Mouse (Mus musculus) midbrain, embryonic 13.5 days (tissue): ENCODE results near the gene Adcy9. TPM values are rescaled to one million over a fixed set of nuclear protein-coding genes. Genes with fewer than 3 reads are reported as not detected.
A peak's percentile ranks its signal among the peaks of the same experiment; 100 is the strongest.

Experiments
- ATAC-seq: fragments of 200-750 bp; cut with Nextera tagmentation; 2 replicates; pipeline ENCODE4 v1.8.0; 2017; ENCODE audit warnings: mild to moderate bottlenecking, moderate TSS enrichment, moderate library complexity
- H3K27ac ChIP-seq: fragments of 300-500 bp; sonication (generic); 2 replicates; pipeline ENCODE4 v1.5.1; 2015; ENCODE audit warnings: inconsistent platforms, mild to moderate bottlenecking, moderate library complexity
- H3K27me3 ChIP-seq: fragments of 300-500 bp; sonication (generic); 2 replicates; pipeline ENCODE4 v1.6.1; 2015; ENCODE audit warnings: mild to moderate bottlenecking, inconsistent platforms
- H3K36me3 ChIP-seq: fragments of 300-500 bp; sonication (generic); 2 replicates; pipeline ENCODE4 v1.6.1; 2015; ENCODE audit warnings: mild to moderate bottlenecking, inconsistent platforms
- H3K4me1 ChIP-seq: fragments of 300-500 bp; sonication (generic); replicated peaks from 2 replicates; pipeline ENCODE4 v1.6.1; 2015; ENCODE audit warnings: inconsistent platforms
- H3K4me2 ChIP-seq: fragments of 300-500 bp; sonication (generic); replicated peaks from 2 replicates; pipeline ENCODE4 v1.6.1; 2015; ENCODE audit warnings: moderate library complexity, mild to moderate bottlenecking, inconsistent platforms
- H3K4me3 ChIP-seq: fragments of 300-500 bp; sonication (generic); replicated peaks from 2 replicates; pipeline ENCODE4 v1.5.1; 2015; ENCODE audit warnings: mild to moderate bottlenecking, inconsistent platforms
- H3K9ac ChIP-seq: fragments of 300-500 bp; sonication (generic); replicated peaks from 2 replicates; pipeline ENCODE4 v1.6.1; 2015; ENCODE audit warnings: mild to moderate bottlenecking, inconsistent platforms
- H3K9me3 ChIP-seq: fragments of 300-500 bp; sonication (generic); 2 replicates; pipeline ENCODE4 v1.6.1; 2016; ENCODE audit warnings: mild to moderate bottlenecking, inconsistent platforms
- WGBS: fragments of 180-500 bp; shearing (Covaris S2); methylation state at CpG from one replicate; pipeline ENCODE4 v1.1.7; 2015; 5-methylcytosine and 5-hydroxymethylcytosine counted together
- polyA plus RNA-seq: library from polyadenylated mRNA; unstranded; fragments of >200 nt; fragmentation: Nextera tagmentation; extraction: Ambion mirVana; gene quantifications from 2 replicates; pipeline ENCODE4 v1.2.1, GENCODE M21; 2015

Adcy9 gene
- polyA plus RNA-seq, 1 experiment from 2014 or later, result 2.8 TPM

DNA sequence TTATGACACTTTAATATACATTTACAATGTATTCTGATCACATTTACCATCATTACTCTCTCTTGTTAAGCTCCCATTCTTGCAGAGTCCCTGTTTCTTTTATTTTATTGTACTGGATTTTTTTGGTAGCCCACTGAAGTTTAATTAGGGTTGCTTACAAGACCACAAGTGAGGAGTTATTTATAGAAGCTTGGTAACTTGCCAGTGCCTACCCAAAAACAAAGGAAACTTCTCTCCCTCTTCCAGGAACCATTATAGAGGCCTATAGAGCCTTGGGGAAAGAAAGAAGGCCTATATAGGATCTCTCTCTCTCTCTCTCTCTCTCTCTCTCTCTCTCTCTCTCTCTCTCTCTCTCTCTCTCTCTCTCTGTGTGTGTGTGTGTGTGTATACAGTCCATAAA, 93.2 kb downstream of the Adcy9 start:
- Histone ChIP-seq H3K36me3 (no peaks in the 10 kb centered on the region), H3K4me2 (no peak overlapping the region), H3K9ac (no peak overlapping the region), H3K9me3 (no peaks in the 10 kb centered on the region), H3K4me3 (no peak overlapping the region), H3K27me3 (no peaks in the 10 kb centered on the region), H3K27ac (no peak overlapping the region), H3K4me1 (0 out of 2 replicates have a peak, but pooled peaks cover 4% of the 10 kb centered on the region)
- ATAC-seq, result no peak

DNA sequence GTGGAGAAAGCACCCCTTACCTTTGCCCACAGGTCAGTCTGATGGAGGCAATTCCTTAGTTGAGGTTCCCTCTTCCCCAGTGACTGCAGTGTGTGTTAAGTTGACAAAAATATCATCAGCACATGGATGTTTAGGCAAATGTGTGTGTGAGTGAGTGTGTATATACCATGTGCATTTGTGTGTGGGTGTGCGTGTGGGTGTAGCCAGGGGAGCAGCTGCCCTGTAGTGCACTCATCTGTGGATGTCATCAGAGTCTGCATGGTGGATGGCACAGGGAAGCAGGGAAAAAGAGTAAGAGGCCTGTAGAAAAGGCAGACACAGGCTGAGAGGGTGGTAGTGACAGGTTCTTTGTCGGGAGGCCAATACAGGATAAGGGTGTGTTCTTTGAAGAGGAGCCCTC, 94.5 kb downstream of the Adcy9 start:
- Histone ChIP-seq H3K4me3 (no peak overlapping the region), H3K27me3 (no peaks in the 10 kb centered on the region), H3K27ac (no peak overlapping the region), H3K9me3 (no peaks in the 10 kb centered on the region), H3K9ac (no peak overlapping the region), H3K36me3 (no peaks in the 10 kb centered on the region), H3K4me1 (0 out of 2 replicates have a peak, but pooled peaks cover 4% of the 10 kb centered on the region), H3K4me2 (no peak overlapping the region)
- 86% methylated on average over 2 of the region's 2 CpGs for WGBS
- no peak for ATAC-seq

DNA sequence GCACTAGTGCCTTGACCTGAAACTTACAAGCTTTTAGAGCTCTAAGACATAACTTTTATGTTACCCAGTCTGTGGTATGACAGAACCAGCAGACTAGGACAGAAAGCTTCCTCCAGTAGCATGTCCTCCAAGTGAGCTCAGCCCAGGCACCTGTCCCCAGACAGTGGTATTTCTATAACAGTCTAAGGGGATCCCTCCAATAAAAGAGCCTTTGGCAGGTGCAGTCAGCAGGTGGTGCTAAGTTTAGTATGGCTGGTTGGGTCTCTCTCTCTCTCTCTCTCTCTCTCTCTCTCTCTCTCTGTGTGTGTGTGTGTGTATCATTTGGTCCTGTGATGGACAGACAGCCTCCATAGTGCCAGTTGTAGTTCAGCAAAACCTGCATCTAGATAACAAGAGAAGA, 95.3 kb downstream of the Adcy9 start:
- H3K9me3 ChIP-seq, result no peaks in the 10 kb centered on the region
- H3K4me2 ChIP-seq, result no peak overlapping the region
- no peaks in the 10 kb centered on the region for H3K27me3 ChIP-seq
- H3K4me1 ChIP-seq, result 0 out of 2 replicates have a peak, but pooled peaks cover 4% of the 10 kb centered on the region
- no peak for ATAC-seq
- no peaks in the 10 kb centered on the region for H3K36me3 ChIP-seq
- no peak overlapping the region for H3K27ac ChIP-seq
- no peak overlapping the region for H3K4me3 ChIP-seq
- H3K9ac ChIP-seq, result no peak overlapping the region

DNA sequence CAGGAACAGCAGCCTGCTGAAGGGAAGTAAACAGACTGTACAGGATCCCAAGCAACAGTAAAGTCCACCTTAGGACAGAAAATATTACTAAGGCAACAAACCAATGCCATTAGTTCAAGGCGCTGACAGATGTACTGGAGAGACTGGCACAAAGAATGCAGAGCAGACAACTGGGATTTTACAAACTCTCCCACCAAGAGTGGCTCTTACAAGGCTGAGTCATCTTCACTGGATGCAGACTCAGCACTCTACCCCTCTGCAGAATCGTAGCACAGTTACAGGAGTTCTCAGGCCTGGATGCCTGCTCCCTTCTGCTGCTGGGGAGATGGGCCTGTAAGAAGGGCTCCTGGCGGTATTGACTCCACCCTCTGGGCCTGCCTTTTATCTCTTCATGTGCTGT, 99.4 kb downstream of the Adcy9 start:
- 66% methylated on average over 3 of the region's 3 CpGs for WGBS
- Histone ChIP-seq H3K9me3 (no peaks in the 10 kb centered on the region), H3K4me3 (no peak overlapping the region), H3K9ac (no peak overlapping the region), H3K36me3 (no peaks in the 10 kb centered on the region), H3K4me1 (peaks cover 9% of the 10 kb centered on the region), H3K27me3 (no peaks in the 10 kb centered on the region), H3K4me2 (no peak overlapping the region), H3K27ac (no peak overlapping the region)
- ATAC-seq, result no peak

DNA sequence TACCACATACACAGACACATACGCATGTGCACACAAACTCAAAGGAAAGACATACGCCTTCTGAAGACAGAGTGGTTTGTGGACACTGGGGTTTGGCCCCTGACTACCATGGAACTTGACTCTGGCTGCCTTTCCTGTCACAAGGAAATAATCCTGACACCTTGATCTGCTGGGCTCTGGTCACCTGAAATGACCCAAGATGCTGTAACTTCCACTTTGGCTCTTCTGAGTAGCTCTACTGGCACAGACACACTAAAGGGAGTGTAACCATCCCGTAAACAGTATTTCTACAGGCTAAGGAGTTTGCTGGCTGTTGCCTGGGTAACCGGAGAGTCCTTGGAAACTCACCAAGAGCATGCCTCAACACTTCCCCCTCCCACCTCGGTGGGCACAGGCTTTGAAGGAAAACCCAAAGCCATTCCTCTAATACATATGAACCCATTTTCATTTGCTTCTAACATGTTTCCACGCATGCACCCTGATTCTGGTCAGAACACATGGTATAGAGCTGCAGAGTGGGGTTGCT, 102.2 kb downstream of the Adcy9 start:
- Histone ChIP-seq H3K4me2 (no peak overlapping the region), H3K27ac (no peak overlapping the region), H3K4me1 (peaks cover 9% of the 10 kb centered on the region), H3K9me3 (no peaks in the 10 kb centered on the region), H3K36me3 (no peaks in the 10 kb centered on the region), H3K27me3 (no peaks in the 10 kb centered on the region), H3K4me3 (no peak overlapping the region), H3K9ac (no peak overlapping the region)
- 67% methylated on average over 6 of the region's 6 CpGs for WGBS
- ATAC-seq, result 0 out of 2 replicates have a peak, but pooled peaks have one; percentile 45

DNA sequence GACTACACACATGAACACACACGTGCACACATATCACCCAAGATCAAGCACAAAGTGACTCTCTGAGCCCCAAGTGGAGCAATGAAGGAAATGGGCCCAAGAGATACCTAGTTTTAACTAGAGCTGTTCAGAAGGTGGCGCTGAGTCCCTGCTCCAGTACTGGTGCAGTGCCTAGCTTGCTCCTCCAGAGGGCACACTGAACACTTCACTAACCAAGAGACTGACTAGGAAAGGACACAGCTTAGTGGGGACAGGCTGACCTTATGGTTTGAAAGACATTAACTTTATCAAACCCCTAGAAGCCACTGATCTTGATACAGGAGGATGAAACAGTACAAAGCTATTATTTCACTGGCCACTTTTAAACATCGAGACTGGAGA, 104.2 kb downstream of the Adcy9 start:
- H3K27me3 ChIP-seq, result no peaks in the 10 kb centered on the region
- no peaks in the 10 kb centered on the region for H3K9me3 ChIP-seq
- no peak overlapping the region for H3K4me3 ChIP-seq
- 39% methylated on average over 3 of the region's 3 CpGs for WGBS
- H3K4me2 ChIP-seq, result no peak overlapping the region
- peaks cover 9% of the 10 kb centered on the region for H3K4me1 ChIP-seq
- peak; percentile 67 for ATAC-seq
- no peak overlapping the region for H3K27ac ChIP-seq
- no peaks in the 10 kb centered on the region for H3K36me3 ChIP-seq
- no peak overlapping the region for H3K9ac ChIP-seq

DNA sequence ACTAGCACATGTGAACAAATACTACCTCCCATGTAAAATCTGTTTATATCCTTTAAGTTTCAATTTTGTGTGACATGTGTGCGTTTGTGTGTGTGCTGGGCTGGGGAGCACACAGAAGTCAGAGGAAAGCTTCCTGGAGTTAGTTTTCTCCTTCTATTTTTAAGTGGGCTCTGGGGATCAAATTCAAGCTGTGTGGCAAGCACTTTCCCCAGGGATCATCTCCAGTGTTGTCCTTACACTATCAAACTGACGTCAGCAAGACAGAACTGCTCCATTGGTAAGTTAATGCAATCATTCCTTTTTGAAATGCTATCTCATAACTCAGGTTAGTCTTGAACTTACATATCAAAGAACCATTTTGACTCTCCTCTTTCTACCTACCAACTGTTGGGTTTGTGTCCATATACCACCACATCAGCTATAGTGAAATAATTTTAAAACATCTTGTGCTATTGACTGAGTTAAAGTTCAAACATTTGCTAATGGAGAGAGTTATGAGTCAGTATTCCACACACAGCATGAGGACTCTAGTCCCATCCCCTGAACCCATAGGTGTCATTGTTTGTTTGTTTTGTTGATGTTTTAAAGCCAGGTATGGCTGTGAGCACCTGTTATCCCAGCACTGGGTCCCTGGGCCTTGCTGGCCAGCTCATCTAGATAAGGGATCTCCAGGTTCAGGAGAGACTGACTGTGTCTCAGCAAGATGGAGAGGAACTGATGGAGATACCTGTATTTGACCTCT, 104.8 kb downstream of the Adcy9 start:
- no peak overlapping the region for H3K9ac ChIP-seq
- H3K27ac ChIP-seq, result no peak overlapping the region
- no peak overlapping the region for H3K4me3 ChIP-seq
- peaks cover 9% of the 10 kb centered on the region for H3K4me1 ChIP-seq
- H3K27me3 ChIP-seq, result no peaks in the 10 kb centered on the region
- no peaks in the 10 kb centered on the region for H3K9me3 ChIP-seq
- ATAC-seq, result peak; percentile 60
- WGBS, result 82% methylated on average over 2 of the region's 2 CpGs
- no peak overlapping the region for H3K4me2 ChIP-seq
- no peaks in the 10 kb centered on the region for H3K36me3 ChIP-seq

DNA sequence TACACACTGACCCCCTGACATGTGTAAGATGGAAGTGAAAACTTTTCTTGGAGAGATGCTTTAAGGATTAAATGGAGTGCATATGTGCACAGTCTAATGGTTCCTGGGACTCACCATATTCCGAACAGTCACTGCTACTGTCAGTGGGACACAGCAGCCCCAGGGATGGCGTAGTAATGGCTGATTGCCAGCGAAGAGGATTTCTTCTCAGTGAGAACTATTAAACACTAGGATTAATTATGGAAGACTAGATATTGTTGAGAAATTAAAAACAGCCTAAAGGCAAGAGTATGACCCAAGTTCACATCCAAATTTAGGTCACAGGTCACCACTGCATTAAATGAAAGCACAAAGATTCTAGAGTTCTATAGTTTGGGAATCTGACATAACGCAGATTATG, 105.4 kb downstream of the Adcy9 start:
- Histone ChIP-seq H3K36me3 (no peaks in the 10 kb centered on the region), H3K4me3 (no peak overlapping the region), H3K9ac (no peak overlapping the region), H3K27me3 (no peaks in the 10 kb centered on the region), H3K27ac (no peak overlapping the region), H3K4me2 (no peak overlapping the region), H3K4me1 (peaks cover 9% of the 10 kb centered on the region), H3K9me3 (no peaks in the 10 kb centered on the region)
- ATAC-seq, result no peak
- WGBS, result 89% methylated on average over 4 of the region's 4 CpGs

DNA sequence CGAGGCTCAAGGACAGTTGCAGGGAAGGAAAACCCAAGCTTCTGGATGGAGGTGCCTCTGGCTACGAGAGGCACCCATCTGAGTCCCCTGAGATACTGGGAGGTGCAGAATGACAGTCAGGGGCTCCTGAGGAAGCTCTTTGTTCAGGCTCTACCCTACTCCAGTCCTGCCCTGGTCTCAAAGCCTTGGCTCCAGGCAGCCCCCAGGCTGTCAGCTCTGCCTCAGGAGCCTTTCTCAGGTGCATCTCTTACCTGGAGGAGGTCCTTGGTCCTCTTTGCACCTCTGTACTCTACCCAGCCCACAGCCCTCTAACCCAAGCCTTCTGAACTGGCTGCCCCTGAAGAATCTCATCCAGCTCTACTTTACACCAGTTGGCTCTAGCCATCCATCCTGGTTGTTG, 108.3 kb downstream of the Adcy9 start:
- H3K9ac ChIP-seq, result no peak overlapping the region
- H3K27me3 ChIP-seq, result no peaks in the 10 kb centered on the region
- H3K27ac ChIP-seq, result no peak overlapping the region
- H3K9me3 ChIP-seq, result no peaks in the 10 kb centered on the region
- no peak overlapping the region for H3K4me2 ChIP-seq
- H3K36me3 ChIP-seq, result 0 out of 2 replicates have a peak, but pooled peaks cover under 1% of the 10 kb centered on the region
- WGBS, result 70% methylated on average over 2 of the region's 2 CpGs
- no peak for ATAC-seq
- no peak overlapping the region for H3K4me3 ChIP-seq
- no peaks in the 10 kb centered on the region for H3K4me1 ChIP-seq

GRCm38 (mm10) chr16:4311608-4312007, 108.7 kb downstream of the Adcy9 start:
- Histone ChIP-seq H3K36me3 (0 out of 2 replicates have a peak, but pooled peaks cover 4% of the 10 kb centered on the region), H3K9me3 (no peaks in the 10 kb centered on the region), H3K4me3 (no peak overlapping the region), H3K9ac (no peak overlapping the region), H3K4me2 (no peak overlapping the region), H3K4me1 (no peaks in the 10 kb centered on the region), H3K27me3 (no peaks in the 10 kb centered on the region), H3K27ac (no peak overlapping the region)
- no peak for ATAC-seq
- WGBS, result 48% methylated on average over 2 of the region's 2 CpGs

DNA sequence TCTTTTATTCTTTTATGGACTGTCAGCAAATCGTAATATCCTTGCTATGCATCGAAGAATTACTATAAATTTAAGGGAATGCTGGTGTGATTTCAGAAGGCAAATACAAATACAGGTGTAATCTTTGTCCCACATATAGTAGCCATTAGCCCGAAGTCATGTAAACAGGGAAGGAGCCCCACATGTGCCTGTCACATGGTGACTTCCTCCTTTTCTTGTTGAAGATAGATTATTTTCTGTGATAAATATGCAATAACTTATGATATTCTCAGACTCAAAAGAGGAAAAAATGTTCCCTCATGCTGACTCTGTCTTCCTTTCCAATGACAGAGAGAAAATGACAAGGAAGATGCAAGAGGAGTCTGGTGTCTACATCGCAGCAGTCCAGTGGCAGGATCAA, 112.5 kb downstream of the Adcy9 start:
- WGBS, result 89% methylated on average over 4 of the region's 4 CpGs
- Histone ChIP-seq H3K9ac (no peak overlapping the region), H3K4me2 (no peak overlapping the region), H3K27me3 (no peaks in the 10 kb centered on the region), H3K4me3 (no peak overlapping the region), H3K4me1 (no peaks in the 10 kb centered on the region), H3K27ac (no peak overlapping the region), H3K9me3 (no peaks in the 10 kb centered on the region), H3K36me3 (peaks cover 4% of the 10 kb centered on the region; the same call in 1 of the 2 replicates)
- ATAC-seq, result no peak

GRCm38 (mm10) chr16:4304176-4304922, 115.9 kb downstream of the Adcy9 start:
- peak; percentile 45; the same call in 1 of the 2 replicates for ATAC-seq
- 72% methylated on average over 12 of the region's 12 CpGs for WGBS
- Histone ChIP-seq H3K9me3 (no peaks in the 10 kb centered on the region), H3K36me3 (peaks cover 4% of the 10 kb centered on the region; the same call in 1 of the 2 replicates), H3K27me3 (no peaks in the 10 kb centered on the region), H3K9ac (no peak overlapping the region), H3K4me2 (no peak overlapping the region), H3K4me3 (no peak overlapping the region), H3K4me1 (no peaks in the 10 kb centered on the region), H3K27ac (no peak overlapping the region)
